Mouse (Mus musculus) limb, embryonic 14.5 days (tissue): ENCODE data around the gene Trpm3. TPM values are rescaled to one million over a fixed set of nuclear protein-coding genes. Genes with fewer than 3 reads are reported as not detected.

ENCODE experiments used
- ATAC-seq: fragments of 200-750 bp; cut with Nextera tagmentation; 2 replicates; pipeline ENCODE4 v1.8.0; 2017; ENCODE audit warnings: low read depth, moderate number of reproducible peaks, moderate TSS enrichment; ENCODE audit not compliant: low FRiP score
- DNase-seq: peaks from one replicate; pipeline ENCODE4 v3.0.0-alpha.2; 2015; ENCODE audit warnings: low spot score
- H3K27ac ChIP-seq: fragments of 300-500 bp; sonication (generic); replicated peaks from 2 replicates; pipeline ENCODE4 v1.5.1; 2014; ENCODE audit warnings: low read depth, mild to moderate bottlenecking, low read length, moderate library complexity, mixed read lengths
- H3K27me3 ChIP-seq: fragments of 300-500 bp; sonication (generic); 2 replicates; pipeline ENCODE4 v1.6.1; 2014; ENCODE audit warnings: low read length, mixed read lengths; ENCODE audit not compliant: control insufficient read depth, insufficient read depth
- H3K36me3 ChIP-seq: fragments of 300-500 bp; sonication (generic); 2 replicates; pipeline ENCODE4 v1.6.1; 2014; ENCODE audit warnings: mild to moderate bottlenecking, low read length, moderate library complexity, mixed read lengths; ENCODE audit not compliant: control insufficient read depth, insufficient read depth
- H3K4me1 ChIP-seq: fragments of 300-500 bp; sonication (generic); 2 replicates; pipeline ENCODE4 v1.6.1; 2014; ENCODE audit warnings: antibody characterized with exemption, low read length, mixed read lengths; ENCODE audit not compliant: control insufficient read depth, insufficient read depth
- H3K4me2 ChIP-seq: fragments of 300-500 bp; sonication (generic); replicated peaks from 2 replicates; pipeline ENCODE4 v1.6.1; 2014; ENCODE audit warnings: low read depth, mild to moderate bottlenecking, low read length, moderate library complexity; ENCODE audit not compliant: severe bottlenecking
- H3K4me3 ChIP-seq: fragments of 300-500 bp; sonication (generic); replicated peaks from 2 replicates; pipeline ENCODE4 v1.5.1; 2014; ENCODE audit warnings: low read length
- H3K9ac ChIP-seq: fragments of 300-500 bp; sonication (generic); 2 replicates; pipeline ENCODE4 v1.6.1; 2014; ENCODE audit warnings: mild to moderate bottlenecking, low read depth, low read length, moderate library complexity; ENCODE audit not compliant: severe bottlenecking
- H3K9me3 ChIP-seq: fragments of 300-500 bp; sonication (generic); 2 replicates; pipeline ENCODE4 v1.6.1; 2016; ENCODE audit warnings: low read length; ENCODE audit not compliant: control insufficient read depth
- POLR2A ChIP-seq: fragments of 200-500 bp; IDR thresholded peaks from 2 replicates; pipeline ENCODE4 v1.8.0; 2012; ENCODE audit warnings: inconsistent platforms, mild to moderate bottlenecking, moderate library complexity, borderline replicate concordance; ENCODE audit not compliant: insufficient read depth, insufficient read length; ENCODE audit errors: extremely low read depth
- WGBS: fragments of 180-500 bp; shearing (Covaris S2); extraction: QIAGEN DNeasy Blood & Tissue Kit; methylation state at CpG from one replicate; pipeline ENCODE4 v1.1.7; 2014; 5-methylcytosine and 5-hydroxymethylcytosine counted together
- polyA plus RNA-seq, 2 experiments: library from polyadenylated mRNA; depleted of rRNA in 1 of 2; stranded (reverse) in 1 of 2; unstranded in 1 of 2; fragments of >200 nt; fragmentation: Nextera tagmentation in 1 of 2; extraction: Ambion mirVana in 1 of 2; gene quantifications; 2 replicates each; pipeline versions ENCODE4 v1.2.1 to v1.2.3; 2012 to 2014

Trpm3 gene
- polyA plus RNA-seq, 2 experiments = 3.7 to 4.1 TPM

GRCm38 (mm10) chr19:22753311-22753809 is 614.5 kb downstream of the Trpm3 start:
- ATAC-seq (peak; percentile 72), DNase-seq (no peak)
- TF ChIP-seq POLR2A = no peak
- no peaks in the 10 kb centered on the region for H3K27me3 ChIP-seq
- 0 out of 2 replicates have a peak overlapping the region, but pooled peaks have one; percentile 18 for H3K4me2 ChIP-seq
- H3K36me3 ChIP-seq = no peaks in the 10 kb centered on the region
- no peak overlapping the region for H3K9ac ChIP-seq
- no peaks in the 10 kb centered on the region for H3K9me3 ChIP-seq
- H3K4me3 ChIP-seq = no peak overlapping the region
- H3K27ac ChIP-seq = no peak overlapping the region
- WGBS = 20% methylated on average over 13 of the region's 13 CpGs
- H3K4me1 ChIP-seq = 0 out of 2 replicates have a peak, but pooled peaks cover 4% of the 10 kb centered on the region

- H3K36me3 ChIP-seq = no peaks in the 10 kb centered on the region
- H3K9ac ChIP-seq = no peak overlapping the region
- H3K4me2 ChIP-seq = no peak overlapping the region
- TF ChIP-seq POLR2A = no peak
- H3K27me3 ChIP-seq = no peaks in the 10 kb centered on the region
- H3K9me3 ChIP-seq = no peaks in the 10 kb centered on the region
- ATAC-seq = no peak
- no peak overlapping the region for H3K27ac ChIP-seq
- H3K4me3 ChIP-seq = no peak overlapping the region
- WGBS = 82% methylated on average over 10 of the region's 10 CpGs
- no peak for DNase-seq
- 0 out of 2 replicates have a peak, but pooled peaks cover 4% of the 10 kb centered on the region for H3K4me1 ChIP-seq
Observed at GRCm38 (mm10) chr19:22754071-22754470, 615.2 kb downstream of the Trpm3 start.

DNA sequence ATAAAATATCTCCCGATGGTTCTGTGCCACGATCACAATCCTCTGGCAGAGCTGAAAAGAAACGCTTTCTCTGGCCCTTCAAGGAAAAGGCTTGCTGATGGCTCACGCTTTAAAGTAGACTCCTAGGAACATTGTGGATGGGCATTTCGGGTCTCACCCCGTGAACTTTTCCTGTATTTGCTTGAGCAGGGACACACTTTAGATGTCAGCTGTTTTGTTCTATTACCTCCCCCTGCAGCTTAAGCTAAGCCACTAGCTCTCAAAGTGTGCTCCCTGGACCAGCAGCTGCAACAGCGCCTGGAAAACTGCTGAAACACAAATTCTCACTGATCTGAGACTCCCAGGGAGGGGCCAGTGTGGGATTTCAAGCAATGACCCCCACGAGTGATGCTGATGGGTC is 615.7 kb downstream of the Trpm3 start:
- no peak for DNase-seq
- no peak overlapping the region for H3K4me3 ChIP-seq
- H3K27me3 ChIP-seq = no peaks in the 10 kb centered on the region
- whole genome bisulfite sequencing = 76% methylated on average over 8 of the region's 8 CpGs
- H3K9ac ChIP-seq = no peak overlapping the region
- no peak for ATAC-seq
- H3K4me1 ChIP-seq = 0 out of 2 replicates have a peak, but pooled peaks cover 4% of the 10 kb centered on the region
- no peaks in the 10 kb centered on the region for H3K9me3 ChIP-seq
- TF ChIP-seq POLR2A = no peak
- H3K27ac ChIP-seq = no peak overlapping the region
- H3K4me2 ChIP-seq = no peak overlapping the region
- no peaks in the 10 kb centered on the region for H3K36me3 ChIP-seq

DNA sequence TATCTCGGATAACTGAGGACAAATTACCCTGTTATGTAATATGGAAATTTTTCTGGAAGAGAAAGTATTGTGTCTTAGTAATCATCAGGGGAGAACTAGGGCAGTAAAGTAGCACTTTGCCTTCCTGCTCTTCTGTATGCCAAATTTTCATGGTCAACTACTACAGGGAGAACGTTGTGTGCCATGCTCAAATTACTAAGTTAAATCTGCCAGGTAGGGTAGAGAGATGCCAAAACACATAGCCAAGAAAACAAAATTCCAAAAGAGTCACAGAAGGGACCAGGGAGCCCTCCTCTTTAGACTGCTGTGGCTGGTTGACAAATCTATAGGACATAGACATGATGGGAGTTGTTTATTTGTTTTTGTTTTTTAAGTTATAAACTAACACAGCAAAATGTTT is 619.6 kb downstream of the Trpm3 start:
- no peaks in the 10 kb centered on the region for H3K9me3 ChIP-seq
- H3K27me3 ChIP-seq = no peaks in the 10 kb centered on the region
- no peak overlapping the region for H3K4me3 ChIP-seq
- H3K4me1 ChIP-seq = 0 out of 2 replicates have a peak, but pooled peaks cover 3% of the 10 kb centered on the region
- 78% methylated on average over 2 of the region's 2 CpGs for WGBS
- TF ChIP-seq POLR2A = no peak
- H3K27ac ChIP-seq = no peak overlapping the region
- ATAC-seq = no peak
- H3K36me3 ChIP-seq = no peaks in the 10 kb centered on the region
- no peak overlapping the region for H3K9ac ChIP-seq
- DNase-seq = no peak
- no peak overlapping the region for H3K4me2 ChIP-seq

GRCm38 (mm10) chr19:22768242-22768641 is 629.4 kb downstream of the Trpm3 start:
- no peaks in the 10 kb centered on the region for H3K4me1 ChIP-seq
- no peaks in the 10 kb centered on the region for H3K36me3 ChIP-seq
- no peak for TF ChIP-seq POLR2A
- no peaks in the 10 kb centered on the region for H3K27me3 ChIP-seq
- ATAC-seq (no peak), DNase-seq (no peak)
- no peak overlapping the region for H3K4me2 ChIP-seq
- H3K9me3 ChIP-seq = no peaks in the 10 kb centered on the region
- H3K9ac ChIP-seq = no peak overlapping the region
- 56% methylated on average over 3 of the region's 3 CpGs for WGBS
- no peak overlapping the region for H3K27ac ChIP-seq
- no peak overlapping the region for H3K4me3 ChIP-seq
